Mouse (Mus musculus): ENCODE results near the gene Cyb561d2. TPM values are rescaled to one million over a fixed set of nuclear protein-coding genes. Genes with fewer than 3 reads are reported as not detected.
A peak's percentile ranks its signal among the peaks of the same experiment; 100 is the strongest.
"Not testable (repeated sequence)": the region's sequence is repeated elsewhere in the genome, so short reads cannot be mapped to it uniquely, and the experiment has no call there.

Gene Cyb561d2
- polyA plus RNA-seq, 1 experiment from 2014 or later: 17.7 TPM

DNA sequence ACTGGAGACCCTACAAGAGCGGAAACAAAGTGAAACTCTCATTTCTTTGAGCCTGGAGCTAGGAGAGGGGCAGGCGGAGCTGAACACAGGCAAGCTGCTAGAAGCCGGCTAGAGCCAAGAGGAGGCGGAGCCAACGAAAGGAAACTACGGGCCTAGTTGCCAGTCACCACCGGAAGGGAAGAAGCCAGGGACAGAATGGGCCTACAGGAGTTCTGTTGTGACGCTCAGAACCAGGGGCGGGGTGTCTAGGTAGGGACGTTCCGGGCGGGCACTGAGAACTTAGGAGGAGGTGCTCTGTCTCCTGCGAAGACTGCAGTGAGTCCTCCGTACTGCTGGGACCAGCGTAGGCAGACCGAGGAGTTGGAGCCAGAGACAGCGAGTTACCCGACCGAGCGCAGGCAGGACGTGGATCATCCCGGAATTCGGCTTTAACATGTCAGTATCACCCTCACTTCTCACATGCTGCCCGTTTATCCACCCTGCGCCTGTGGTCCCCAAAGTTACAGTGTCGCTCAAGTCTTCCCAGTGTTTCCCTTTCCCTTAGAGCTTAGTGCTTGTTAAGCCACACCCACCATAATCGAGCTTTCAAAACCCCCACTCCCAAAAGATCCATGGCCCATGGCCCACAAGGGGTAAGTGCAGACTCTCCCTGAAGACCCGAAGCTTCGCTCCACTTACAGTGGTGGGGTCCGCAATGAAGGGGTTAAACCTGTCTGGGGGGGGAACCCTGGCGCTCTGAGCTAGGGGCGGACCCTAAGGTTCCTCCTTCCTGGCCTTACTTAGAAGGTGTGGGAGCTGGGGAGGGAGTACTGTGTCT lies 38.7 kb upstream of the Cyb561d2 start, which contains the start of gene Hyal3:
Gene Hyal3 (plus strand): TSS at position 318 of the 817 bp plus-strand sequence.
- peak within 1 kb of the TSS; percentile 94 for H3K27ac ChIP-seq (replicated peaks)
- ATAC-seq (ENCODE audit: extremely low read depth, insufficient number of reproducible peaks, low FRiP score, low TSS enrichment): peak; percentile 43
- peak within 1 kb of the TSS; percentile 93 for H3K4me2 ChIP-seq
- peaks cover 18% of the 10 kb centered on the region for H3K36me3 ChIP-seq
- peak within 1 kb of the TSS; percentile 76 for H3K4me3 ChIP-seq
- under 1% methylated on average over 32 of the region's 32 CpGs for WGBS
- H3K4me1 ChIP-seq: peaks cover 56% of the 10 kb centered on the region
- H3K9ac ChIP-seq: peak within 1 kb of the TSS; percentile 87
- H3K27me3 ChIP-seq (replicated peaks): no peaks in the 10 kb centered on the region
- H3K9me3 ChIP-seq: no peaks in the 10 kb centered on the region

DNA sequence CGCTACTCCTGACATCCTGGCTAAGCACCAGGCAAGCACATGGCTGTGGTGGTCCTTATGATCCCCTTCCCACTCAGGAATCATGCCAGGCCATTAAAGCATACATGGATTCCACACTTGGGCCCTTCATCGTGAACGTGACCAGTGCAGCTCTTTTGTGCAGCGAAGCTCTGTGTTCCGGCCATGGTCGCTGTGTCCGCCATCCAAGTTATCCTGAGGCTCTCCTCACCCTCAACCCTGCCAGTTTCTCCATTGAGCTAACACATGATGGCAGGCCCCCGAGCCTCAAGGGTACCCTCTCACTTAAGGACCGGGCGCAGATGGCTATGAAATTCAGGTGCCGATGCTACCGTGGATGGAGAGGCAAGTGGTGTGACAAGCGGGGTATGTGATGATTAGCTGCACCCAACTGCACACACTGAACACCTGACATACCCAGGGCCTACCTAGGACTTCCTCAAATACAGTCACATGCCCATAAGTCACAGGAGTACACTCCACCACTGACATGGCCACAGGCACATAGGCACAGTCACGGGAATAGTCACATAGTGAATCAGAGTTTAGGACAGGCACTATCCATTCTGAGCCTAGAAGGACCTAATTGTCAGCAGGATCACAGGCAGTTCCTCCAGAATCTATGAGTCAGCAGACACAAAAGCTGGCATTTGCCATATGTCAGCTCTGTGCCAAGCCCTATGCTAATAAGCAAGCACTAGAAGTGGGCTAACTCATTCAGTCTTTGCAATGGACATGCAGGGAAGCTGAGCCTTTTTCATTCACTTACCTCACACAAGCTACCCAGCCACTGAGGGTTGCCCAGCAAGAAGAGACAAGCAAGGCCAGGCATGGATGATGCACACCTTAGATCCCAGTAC lies 37.3 kb upstream of the Cyb561d2 start:
- H3K4me1 ChIP-seq: peaks cover 58% of the 10 kb centered on the region
- H3K27ac ChIP-seq (replicated peaks): 0 out of 2 replicates have a peak overlapping the region, but pooled peaks have one; percentile 94
- peak overlapping the region; percentile 93; the same call in 1 of the 2 replicates for H3K4me2 ChIP-seq
- ATAC-seq (ENCODE audit: extremely low read depth, insufficient number of reproducible peaks, low FRiP score, low TSS enrichment): no peak
- WGBS: 92% methylated on average over 14 of the region's 14 CpGs
- peaks cover 23% of the 10 kb centered on the region for H3K36me3 ChIP-seq
- H3K9ac ChIP-seq: 0 out of 2 replicates have a peak overlapping the region, but pooled peaks have one; percentile 14
- no peaks in the 10 kb centered on the region for H3K9me3 ChIP-seq
- no peak overlapping the region for H3K4me3 ChIP-seq
- no peaks in the 10 kb centered on the region for H3K27me3 ChIP-seq (replicated peaks)

DNA sequence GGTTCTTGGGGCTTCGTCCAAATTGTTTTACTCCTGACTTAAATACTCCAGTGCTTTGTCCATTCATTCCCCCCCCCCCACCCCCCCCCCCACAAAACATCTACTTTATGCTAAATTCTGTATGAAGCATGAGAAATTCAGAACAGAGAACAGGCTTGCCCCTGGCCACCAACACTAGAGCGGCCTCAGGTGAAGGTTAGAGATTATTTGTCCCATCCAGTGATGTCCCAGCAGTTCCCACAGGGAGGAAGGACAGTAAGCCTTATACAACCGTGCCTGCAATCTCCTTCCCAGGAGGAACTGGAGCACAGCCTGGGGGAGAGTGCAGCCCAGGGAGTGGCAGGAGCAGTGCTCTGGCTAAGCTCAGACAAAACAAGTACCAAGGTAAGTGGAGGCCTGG lies 36.6 kb upstream of the Cyb561d2 start, which contains the start of gene Naa80:
Gene Naa80 (plus strand): TSS at position 301 of the 400 bp plus-strand sequence.
- no peak for ATAC-seq (ENCODE audit: extremely low read depth, insufficient number of reproducible peaks, low FRiP score, low TSS enrichment)
- no peaks in the 10 kb centered on the region for H3K27me3 ChIP-seq (replicated peaks)
- no peaks in the 10 kb centered on the region for H3K9me3 ChIP-seq
- peaks cover 58% of the 10 kb centered on the region for H3K4me1 ChIP-seq
- peaks cover 21% of the 10 kb centered on the region for H3K36me3 ChIP-seq
- 72% methylated on average over 3 of the region's 3 CpGs for WGBS
- 0 out of 2 replicates have a peak within 1 kb of the TSS, but pooled peaks have one; percentile 14 for H3K9ac ChIP-seq
- H3K4me2 ChIP-seq: peak within 1 kb of the TSS; percentile 93
- H3K27ac ChIP-seq (replicated peaks): 0 out of 2 replicates have a peak within 1 kb of the TSS, but pooled peaks have one; percentile 94
- H3K4me3 ChIP-seq: no peak within 1 kb of the TSS; the same call in 1 of the 2 replicates

DNA sequence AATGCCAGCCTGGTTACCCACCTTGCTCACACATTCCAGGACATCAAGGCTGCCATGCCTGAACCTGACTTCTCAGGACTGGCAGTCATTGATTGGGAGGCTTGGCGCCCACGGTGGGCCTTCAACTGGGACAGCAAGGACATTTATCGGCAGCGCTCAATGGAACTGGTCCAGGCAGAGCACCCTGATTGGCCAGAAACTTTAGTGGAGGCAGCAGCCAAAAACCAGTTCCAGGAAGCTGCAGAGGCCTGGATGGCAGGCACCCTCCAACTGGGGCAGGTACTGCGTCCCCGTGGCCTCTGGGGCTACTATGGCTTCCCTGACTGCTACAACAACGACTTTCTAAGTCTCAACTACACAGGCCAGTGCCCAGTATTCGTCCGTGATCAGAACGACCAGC lies 35.9 kb upstream of the Cyb561d2 start:
- WGBS: 85% methylated on average over 10 of the region's 10 CpGs
- no peak for ATAC-seq (ENCODE audit: extremely low read depth, insufficient number of reproducible peaks, low FRiP score, low TSS enrichment)
- Histone ChIP-seq H3K4me2 (peak overlapping the region; percentile 73), H3K4me1 (peaks cover 58% of the 10 kb centered on the region), H3K4me3 (no peak overlapping the region), H3K36me3 (peaks cover 21% of the 10 kb centered on the region), H3K9ac (no peak overlapping the region), H3K27ac (replicated peaks) (no peak overlapping the region), H3K9me3 (no peaks in the 10 kb centered on the region), H3K27me3 (replicated peaks) (no peaks in the 10 kb centered on the region)

DNA sequence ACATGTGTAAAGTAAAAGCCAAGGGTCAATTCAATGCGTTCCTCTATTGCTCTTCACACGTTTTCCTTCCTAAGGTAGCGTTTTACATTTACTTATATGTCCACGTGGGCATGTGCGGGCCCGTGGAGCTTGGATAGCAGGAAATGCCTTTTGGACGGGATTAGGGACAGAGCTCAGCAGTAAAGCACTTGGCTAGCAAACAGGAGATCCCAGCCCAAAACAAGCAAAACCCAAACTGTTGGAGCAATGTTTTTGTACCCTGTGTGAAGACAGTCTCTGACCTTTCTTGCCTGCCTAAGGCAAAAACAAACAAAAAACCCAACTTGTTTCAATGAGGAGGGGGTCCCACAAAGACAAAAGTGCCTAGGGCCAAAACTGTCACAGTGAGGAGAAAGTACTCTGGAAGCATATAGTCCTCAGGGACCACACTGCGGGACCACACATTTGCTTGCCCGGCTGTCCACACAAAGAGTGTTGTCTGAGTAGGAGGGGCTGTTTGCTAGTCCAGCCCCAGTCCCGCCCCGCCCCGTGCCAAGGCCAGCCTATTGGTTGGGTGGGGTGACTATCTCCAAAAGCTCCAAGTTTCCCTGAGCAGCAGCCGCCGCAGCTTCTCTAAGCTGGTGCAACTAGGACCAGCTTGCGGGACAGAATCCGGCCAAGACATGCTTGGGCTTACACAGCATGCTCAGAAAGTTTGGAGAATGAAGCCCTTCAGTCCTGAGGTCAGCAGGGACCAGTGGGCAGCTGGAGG lies 34.5 kb upstream of the Cyb561d2 start, which contains the start of gene Hyal1:
Gene Hyal1 (plus strand): TSS at position 571 of the 751 bp plus-strand sequence.
- H3K27me3 ChIP-seq (replicated peaks): no peaks in the 10 kb centered on the region
- peak within 1 kb of the TSS; percentile 50 for H3K4me3 ChIP-seq
- peak within 1 kb of the TSS; percentile 80 for H3K9ac ChIP-seq
- peaks cover 54% of the 10 kb centered on the region for H3K4me1 ChIP-seq
- peaks cover 33% of the 10 kb centered on the region for H3K36me3 ChIP-seq
- no peaks in the 10 kb centered on the region for H3K9me3 ChIP-seq
- H3K4me2 ChIP-seq: peak within 1 kb of the TSS; percentile 73
- 26% methylated on average over 16 of the region's 16 CpGs for WGBS
- H3K27ac ChIP-seq (replicated peaks): peak within 1 kb of the TSS; percentile 46
- ATAC-seq (ENCODE audit: extremely low read depth, insufficient number of reproducible peaks, low FRiP score, low TSS enrichment): peak; percentile 56; the same call in 1 of the 2 replicates

DNA sequence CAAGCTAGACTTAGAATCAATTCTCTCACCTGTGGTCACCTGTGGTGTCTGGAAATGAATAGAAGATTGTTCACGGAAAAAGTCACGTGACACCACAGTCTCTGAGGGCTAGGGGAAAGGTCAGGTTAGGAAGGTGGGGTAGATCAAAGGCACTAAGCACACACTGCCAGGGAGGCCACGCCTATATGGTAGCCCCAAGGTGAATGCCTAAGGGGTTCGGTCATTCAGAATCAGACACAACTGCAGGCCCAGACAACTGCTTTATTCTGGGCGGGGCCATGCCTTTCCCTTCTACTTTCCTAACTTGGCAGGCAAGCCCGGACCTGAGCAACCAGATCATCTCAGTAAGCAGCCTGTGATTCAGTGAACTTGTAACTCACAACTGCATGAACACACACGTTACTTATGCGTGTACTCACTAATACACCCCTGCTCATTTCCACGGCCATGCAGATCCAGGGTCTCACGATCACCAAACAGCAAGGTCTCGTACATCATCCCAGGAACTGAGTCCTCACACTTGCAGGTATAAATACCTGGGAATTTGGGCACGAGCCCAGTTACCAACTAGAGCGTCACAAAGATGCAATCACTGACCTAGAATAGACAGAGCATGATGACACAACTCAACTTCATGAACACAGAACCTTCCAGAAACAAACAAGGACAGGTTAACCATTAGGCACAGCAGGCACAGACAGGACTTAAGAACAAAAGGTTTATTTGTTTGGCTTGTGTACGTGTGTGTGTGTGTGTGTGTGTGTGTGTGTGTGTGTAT lies 33.8 kb upstream of the Cyb561d2 start:
- Histone ChIP-seq H3K4me2 (no peak overlapping the region), H3K9ac (peak overlapping the region; percentile 80; the same call in 1 of the 2 replicates), H3K36me3 (peaks cover 41% of the 10 kb centered on the region), H3K9me3 (no peaks in the 10 kb centered on the region), H3K27ac (replicated peaks) (peak overlapping the region; percentile 46), H3K27me3 (replicated peaks) (no peaks in the 10 kb centered on the region), H3K4me3 (no peak overlapping the region), H3K4me1 (peaks cover 55% of the 10 kb centered on the region)
- ATAC-seq (ENCODE audit: extremely low read depth, insufficient number of reproducible peaks, low FRiP score, low TSS enrichment): no peak
- WGBS: 82% methylated on average over 14 of the region's 14 CpGs

DNA sequence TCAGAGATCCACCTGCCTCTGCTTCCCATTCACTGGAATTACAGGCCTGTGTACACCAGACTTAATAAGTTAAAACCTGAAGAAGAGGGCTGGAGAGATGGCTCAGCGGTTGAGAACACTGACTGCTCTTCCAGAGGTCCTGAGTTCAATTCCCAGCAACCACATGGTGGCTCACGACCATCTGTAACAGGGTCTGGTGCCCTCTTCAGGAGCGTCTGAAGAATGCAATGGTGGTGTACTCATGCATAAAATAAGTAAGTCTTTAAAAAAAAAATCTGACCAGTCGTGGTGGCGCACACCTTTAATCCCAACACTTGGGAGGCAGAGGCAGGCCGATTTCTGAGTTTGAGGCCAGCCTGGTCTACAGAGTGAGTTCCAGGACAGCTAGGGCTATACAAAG lies 31.8 kb upstream of the Cyb561d2 start:
- WGBS: 84% methylated on average over 6 of the region's 6 CpGs

DNA sequence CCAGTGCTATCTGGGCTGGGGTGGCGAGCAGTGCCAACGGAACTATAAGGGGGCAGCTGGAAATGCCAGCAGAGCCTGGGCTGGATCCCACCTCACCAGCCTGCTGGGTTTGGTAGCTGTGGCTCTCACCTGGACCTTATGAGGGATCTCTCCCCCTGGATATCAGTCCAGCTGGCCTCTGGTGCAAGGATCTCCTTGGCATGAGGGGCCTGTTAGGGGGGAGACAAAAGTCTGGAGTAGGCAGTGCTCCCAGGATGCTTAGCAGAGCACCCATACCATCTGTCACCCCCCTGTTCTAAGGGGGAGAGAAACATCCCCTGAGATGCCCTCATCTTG lies 30.3 kb upstream of the Cyb561d2 start:
- Histone ChIP-seq H3K4me2 (no peak overlapping the region), H3K9me3 (no peaks in the 10 kb centered on the region), H3K4me1 (peaks cover 56% of the 10 kb centered on the region), H3K36me3 (peaks cover 47% of the 10 kb centered on the region), H3K4me3 (no peak overlapping the region), H3K9ac (peak overlapping the region; percentile 26; the same call in 1 of the 2 replicates), H3K27me3 (replicated peaks) (no peaks in the 10 kb centered on the region), H3K27ac (replicated peaks) (no peak overlapping the region)
- WGBS: 93% methylated on average over 2 of the region's 2 CpGs
- ATAC-seq (ENCODE audit: extremely low read depth, insufficient number of reproducible peaks, low FRiP score, low TSS enrichment): no peak

More for the DNA sequence above, 31.8 kb upstream of the Cyb561d2 start:
- H3K4me3 ChIP-seq; ATAC-seq (ENCODE audit: extremely low read depth, insufficient number of reproducible peaks, low FRiP score, low TSS enrichment); H3K9ac ChIP-seq; H3K4me2 ChIP-seq; H3K9me3 ChIP-seq; H3K27ac ChIP-seq (replicated peaks); H3K27me3 ChIP-seq (replicated peaks): not testable (repeated sequence)
- H3K36me3 ChIP-seq: peaks cover 47% of the 10 kb centered on the region
- H3K4me1 ChIP-seq: peaks cover 54% of the 10 kb centered on the region

DNA sequence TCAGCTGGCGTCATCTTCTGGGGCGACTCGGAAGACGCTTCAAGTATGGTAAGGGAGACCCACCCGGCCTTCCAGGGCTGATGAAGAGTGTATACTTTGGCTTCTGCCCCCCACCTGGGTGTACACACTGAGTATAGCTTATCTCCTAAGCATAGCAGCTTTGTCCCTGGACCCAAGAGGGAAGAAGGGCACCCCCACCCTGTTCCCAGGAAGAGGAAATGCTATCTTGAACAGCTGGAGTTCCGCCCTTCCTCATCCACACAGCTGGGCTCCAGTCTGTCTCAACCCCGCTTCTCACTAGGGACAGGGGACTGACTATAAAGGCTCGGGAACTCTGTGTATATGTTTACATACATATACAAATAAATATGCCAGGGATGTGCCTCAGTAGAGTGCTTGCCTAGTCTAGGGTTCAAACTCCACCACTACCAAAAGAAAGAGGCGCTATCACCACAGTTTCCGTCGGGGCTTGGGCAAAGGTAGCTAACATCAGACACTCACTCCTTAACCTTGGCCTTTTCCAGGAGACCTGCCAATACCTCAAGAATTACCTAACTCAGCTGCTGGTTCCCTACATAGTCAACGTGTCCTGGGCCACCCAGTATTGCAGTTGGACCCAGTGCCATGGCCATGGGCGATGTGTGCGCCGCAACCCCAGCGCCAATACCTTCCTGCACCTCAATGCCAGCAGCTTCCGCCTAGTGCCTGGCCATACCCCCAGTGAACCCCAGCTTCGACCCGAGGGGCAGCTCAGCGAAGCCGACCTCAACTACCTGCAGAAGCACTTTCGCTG lies 29.7 kb upstream of the Cyb561d2 start:
- H3K4me3 ChIP-seq: peak overlapping the region; percentile 87
- peaks cover 47% of the 10 kb centered on the region for H3K36me3 ChIP-seq
- peak overlapping the region; percentile 21; the same call in 1 of the 2 replicates for H3K27ac ChIP-seq (replicated peaks)
- ATAC-seq (ENCODE audit: extremely low read depth, insufficient number of reproducible peaks, low FRiP score, low TSS enrichment): no peak
- H3K4me1 ChIP-seq: peaks cover 55% of the 10 kb centered on the region
- H3K9ac ChIP-seq: peak overlapping the region; percentile 93
- peak overlapping the region; percentile 81 for H3K4me2 ChIP-seq
- H3K27me3 ChIP-seq (replicated peaks): no peaks in the 10 kb centered on the region
- WGBS: 85% methylated on average over 22 of the region's 22 CpGs
- no peaks in the 10 kb centered on the region for H3K9me3 ChIP-seq

Measured in heart, embryonic 13.5 days (tissue).